Mouse (Mus musculus): ENCODE data around the gene Crlf3. TPM values are rescaled to one million over a fixed set of nuclear protein-coding genes. Genes with fewer than 3 reads are reported as not detected.

Gene Crlf3
- polyA plus RNA-seq, 1 experiment from 2014 or later: 97.1 TPM

GRCm38 (mm10) chr11:80086844-80087243 is 6.1 kb upstream of the Crlf3 start:
- H3K4me2 ChIP-seq (ENCODE audit: low read depth, low read length): no peak overlapping the region
- H3K4me1 ChIP-seq (ENCODE audit: control insufficient read depth, low read depth, low read length): peaks cover 25% of the 10 kb centered on the region
- 9% methylated on average over 5 of the region's 5 CpGs for WGBS (ENCODE audit: insufficient replicate concordance)

GRCm38 (mm10) chr11:80085356-80086055 is 4.7 kb upstream of the Crlf3 start:
- H3K9me3 ChIP-seq (replicated peaks; ENCODE audit: control insufficient read depth, low read length): 0 out of 2 replicates have a peak, but pooled peaks cover 3% of the 10 kb centered on the region
- 0 out of 2 replicates have a peak overlapping the region, but pooled peaks have one; percentile 4 for H3K27ac ChIP-seq (ENCODE audit: low read length)
- no peak overlapping the region for H3K4me2 ChIP-seq (ENCODE audit: low read depth, low read length)
- H3K4me1 ChIP-seq (ENCODE audit: control insufficient read depth, low read depth, low read length): peaks cover 31% of the 10 kb centered on the region
- 57% methylated on average over 6 of the region's 6 CpGs for WGBS (ENCODE audit: insufficient replicate concordance)
- H3K4me3 ChIP-seq (ENCODE audit: low read depth, low read length): no peak overlapping the region
- no peak overlapping the region for H3K9ac ChIP-seq (ENCODE audit: low read depth, low read length)
- H3K36me3 ChIP-seq (ENCODE audit: control insufficient read depth, insufficient read depth): no peaks in the 10 kb centered on the region
- H3K27me3 ChIP-seq (ENCODE audit: control insufficient read depth, insufficient read depth, low read depth, low read length): no peaks in the 10 kb centered on the region
- ATAC-seq (ENCODE audit: low read depth): no peak

More at GRCm38 (mm10) chr11:80086844-80087243, 6.1 kb upstream of the Crlf3 start:
- Histone ChIP-seq H3K9ac (ENCODE audit: low read depth, low read length) (no peak overlapping the region), H3K27ac (ENCODE audit: low read length) (no peak overlapping the region), H3K9me3 (replicated peaks; ENCODE audit: control insufficient read depth, low read length) (0 out of 2 replicates have a peak, but pooled peaks cover 3% of the 10 kb centered on the region), H3K36me3 (ENCODE audit: control insufficient read depth, insufficient read depth) (no peaks in the 10 kb centered on the region), H3K27me3 (ENCODE audit: control insufficient read depth, insufficient read depth, low read depth, low read length) (no peaks in the 10 kb centered on the region), H3K4me3 (ENCODE audit: low read depth, low read length) (no peak overlapping the region)
- ATAC-seq (ENCODE audit: low read depth): peak; percentile 69

GRCm38 (mm10) chr11:80081786-80082319 is 1.1 kb upstream of the Crlf3 start:
- Histone ChIP-seq H3K27ac (ENCODE audit: low read length) (peak overlapping the region; percentile 100), H3K4me3 (ENCODE audit: low read depth, low read length) (peak overlapping the region; percentile 91), H3K4me1 (ENCODE audit: control insufficient read depth, low read depth, low read length) (peaks cover 30% of the 10 kb centered on the region), H3K9ac (ENCODE audit: low read depth, low read length) (peak overlapping the region; percentile 99), H3K36me3 (ENCODE audit: control insufficient read depth, insufficient read depth) (peaks cover 9% of the 10 kb centered on the region), H3K27me3 (ENCODE audit: control insufficient read depth, insufficient read depth, low read depth, low read length) (no peaks in the 10 kb centered on the region), H3K9me3 (replicated peaks; ENCODE audit: control insufficient read depth, low read length) (0 out of 2 replicates have a peak, but pooled peaks cover 3% of the 10 kb centered on the region), H3K4me2 (ENCODE audit: low read depth, low read length) (peak overlapping the region; percentile 81)
- 22% methylated on average over 7 of the region's 7 CpGs for WGBS (ENCODE audit: insufficient replicate concordance)
- ATAC-seq (ENCODE audit: low read depth): no peak

- peak; percentile 14; the same call in 1 of the 2 replicates for ATAC-seq (ENCODE audit: low read depth)
- under 1% methylated on average over 31 of the region's 32 CpGs for WGBS (ENCODE audit: insufficient replicate concordance)
- Histone ChIP-seq H3K4me1 (ENCODE audit: control insufficient read depth, low read depth, low read length) (peaks cover 36% of the 10 kb centered on the region), H3K27me3 (ENCODE audit: control insufficient read depth, insufficient read depth, low read depth, low read length) (no peaks in the 10 kb centered on the region), H3K9me3 (replicated peaks; ENCODE audit: control insufficient read depth, low read length) (0 out of 2 replicates have a peak, but pooled peaks cover 3% of the 10 kb centered on the region), H3K27ac (ENCODE audit: low read length) (peak overlapping the region; percentile 100), H3K4me3 (ENCODE audit: low read depth, low read length) (peak overlapping the region; percentile 91), H3K36me3 (ENCODE audit: control insufficient read depth, insufficient read depth) (peaks cover 9% of the 10 kb centered on the region), H3K9ac (ENCODE audit: low read depth, low read length) (peak overlapping the region; percentile 99), H3K4me2 (ENCODE audit: low read depth, low read length) (peak overlapping the region; percentile 81)
These were observed 388 bp downstream of the Crlf3 start for GRCm38 (mm10) chr11:80080381-80080825.

GRCm38 (mm10) chr11:80079751-80080150 is 1.0 kb downstream of the Crlf3 start:
- H3K4me2 ChIP-seq (ENCODE audit: low read depth, low read length): peak overlapping the region; percentile 81
- H3K9ac ChIP-seq (ENCODE audit: low read depth, low read length): peak overlapping the region; percentile 99
- no peak for ATAC-seq (ENCODE audit: low read depth)
- peak overlapping the region; percentile 100 for H3K27ac ChIP-seq (ENCODE audit: low read length)
- peaks cover 33% of the 10 kb centered on the region for H3K4me1 ChIP-seq (ENCODE audit: control insufficient read depth, low read depth, low read length)
- no peaks in the 10 kb centered on the region for H3K27me3 ChIP-seq (ENCODE audit: control insufficient read depth, insufficient read depth, low read depth, low read length)
- 11% methylated on average over 6 of the region's 6 CpGs for WGBS (ENCODE audit: insufficient replicate concordance)
- peaks cover 9% of the 10 kb centered on the region for H3K36me3 ChIP-seq (ENCODE audit: control insufficient read depth, insufficient read depth)
- 0 out of 2 replicates have a peak, but pooled peaks cover 3% of the 10 kb centered on the region for H3K9me3 ChIP-seq (replicated peaks; ENCODE audit: control insufficient read depth, low read length)
- peak overlapping the region; percentile 91 for H3K4me3 ChIP-seq (ENCODE audit: low read depth, low read length)

GRCm38 (mm10) chr11:80078831-80079230 is 2.0 kb downstream of the Crlf3 start:
- ATAC-seq (ENCODE audit: low read depth): no peak
- 15% methylated on average over 1 of the region's 1 CpGs for whole genome bisulfite sequencing (ENCODE audit: insufficient replicate concordance)
- Histone ChIP-seq H3K27me3 (ENCODE audit: control insufficient read depth, insufficient read depth, low read depth, low read length) (no peaks in the 10 kb centered on the region), H3K27ac (ENCODE audit: low read length) (peak overlapping the region; percentile 62), H3K9me3 (replicated peaks; ENCODE audit: control insufficient read depth, low read length) (0 out of 2 replicates have a peak, but pooled peaks cover 3% of the 10 kb centered on the region), H3K4me2 (ENCODE audit: low read depth, low read length) (peak overlapping the region; percentile 81), H3K9ac (ENCODE audit: low read depth, low read length) (peak overlapping the region; percentile 42), H3K4me3 (ENCODE audit: low read depth, low read length) (peak overlapping the region; percentile 91), H3K4me1 (ENCODE audit: control insufficient read depth, low read depth, low read length) (peaks cover 33% of the 10 kb centered on the region), H3K36me3 (ENCODE audit: control insufficient read depth, insufficient read depth) (peaks cover 14% of the 10 kb centered on the region)

- H3K27ac ChIP-seq (ENCODE audit: low read length): peak overlapping the region; percentile 62; the same call in 1 of the 2 replicates
- 0 out of 2 replicates have a peak overlapping the region, but pooled peaks have one; percentile 1 for H3K9ac ChIP-seq (ENCODE audit: low read depth, low read length)
- H3K9me3 ChIP-seq (replicated peaks; ENCODE audit: control insufficient read depth, low read length): no peaks in the 10 kb centered on the region
- peaks cover 36% of the 10 kb centered on the region for H3K4me1 ChIP-seq (ENCODE audit: control insufficient read depth, low read depth, low read length)
- H3K4me3 ChIP-seq (ENCODE audit: low read depth, low read length): peak overlapping the region; percentile 91
- H3K4me2 ChIP-seq (ENCODE audit: low read depth, low read length): peak overlapping the region; percentile 81
- H3K36me3 ChIP-seq (ENCODE audit: control insufficient read depth, insufficient read depth): peaks cover 14% of the 10 kb centered on the region
- no peak for ATAC-seq (ENCODE audit: low read depth)
- whole genome bisulfite sequencing (ENCODE audit: insufficient replicate concordance): 51% methylated on average over 14 of the region's 14 CpGs
- no peaks in the 10 kb centered on the region for H3K27me3 ChIP-seq (ENCODE audit: control insufficient read depth, insufficient read depth, low read depth, low read length)
These were observed 2.8 kb downstream of the Crlf3 start for GRCm38 (mm10) chr11:80077784-80078545.

GRCm38 (mm10) chr11:80075608-80076277 is 5.0 kb downstream of the Crlf3 start:
- H3K27ac ChIP-seq (ENCODE audit: low read length): peak overlapping the region; percentile 54
- H3K36me3 ChIP-seq (ENCODE audit: control insufficient read depth, insufficient read depth): peaks cover 14% of the 10 kb centered on the region
- H3K9ac ChIP-seq (ENCODE audit: low read depth, low read length): no peak overlapping the region

More at GRCm38 (mm10) chr11:80075608-80076277, 5.0 kb downstream of the Crlf3 start:
- no peaks in the 10 kb centered on the region for H3K27me3 ChIP-seq (ENCODE audit: control insufficient read depth, insufficient read depth, low read depth, low read length)
- H3K4me1 ChIP-seq (ENCODE audit: control insufficient read depth, low read depth, low read length): peaks cover 31% of the 10 kb centered on the region
- H3K9me3 ChIP-seq (replicated peaks; ENCODE audit: control insufficient read depth, low read length): no peaks in the 10 kb centered on the region
- no peak overlapping the region for H3K4me2 ChIP-seq (ENCODE audit: low read depth, low read length)
- H3K4me3 ChIP-seq (ENCODE audit: low read depth, low read length): no peak overlapping the region
- WGBS (ENCODE audit: insufficient replicate concordance): 67% methylated on average over 5 of the region's 5 CpGs
- no peak for ATAC-seq (ENCODE audit: low read depth)
